Mouse (Mus musculus) layer of hippocampus, adult 2 months (tissue): ENCODE data around the gene Fkbpl. TPM values are rescaled to one million over a fixed set of nuclear protein-coding genes. Genes with fewer than 3 reads are reported as not detected.

Experiments
- DNase-seq, 2 experiments: peaks; one replicate each; pipeline ENCODE4 v3.0.0; 2022; ENCODE audit warnings: low spot score in 2 of 2
- H3K27ac ChIP-seq: fragments of 200-600 bp; 2 replicates; pipeline ENCODE4 v1.8.1; 2022
- H3K4me3 ChIP-seq: fragments of 200-600 bp; 2 replicates; pipeline ENCODE4 v1.8.1; 2022; ENCODE audit warnings: mild to moderate bottlenecking
- CTCF ChIP-seq: fragments of 200-600 bp; conservative IDR thresholded peaks from 2 replicates; pipeline ENCODE4 v1.8.1; 2022; ENCODE audit warnings: antibody characterized with exemption, mild to moderate bottlenecking, moderate library complexity
- total RNA-seq, 2 experiments: library from RNA; stranded (reverse); gene quantifications; 2 replicates each; pipeline ENCODE4 v1.2.3; 2021

Gene Fkbpl
- total RNA-seq, 2 experiments from 2014 or later = 16.2 to 18.8 TPM

GRCm38 (mm10) chr17:34670235-34670634, 25.7 kb downstream of the Fkbpl start, which contains the start of gene Tnxb:
TSS of gene Tnxb (plus strand) at chr17:34670535.
- Histone ChIP-seq H3K4me3 (peak within 1 kb of the TSS; percentile 39), H3K27ac (no peak within 1 kb of the TSS)
- no peak for TF ChIP-seq CTCF
- no peak for DNase-seq

- DNase-seq = no peak
- no peak overlapping the region for H3K27ac ChIP-seq
- peak overlapping the region; percentile 39 for H3K4me3 ChIP-seq
- peak; percentile 23 for TF ChIP-seq CTCF
Observed at GRCm38 (mm10) chr17:34671151-34672066, 26.8 kb downstream of the Fkbpl start.

GRCm38 (mm10) chr17:34672246-34672792, 27.8 kb downstream of the Fkbpl start:
- H3K4me3 ChIP-seq = peak overlapping the region; percentile 39; the same call in 1 of the 2 replicates
- DNase-seq = no peak
- no peak for TF ChIP-seq CTCF
- H3K27ac ChIP-seq = no peak overlapping the region

GRCm38 (mm10) chr17:34673139-34673538, 28.6 kb downstream of the Fkbpl start:
- Histone ChIP-seq H3K27ac (no peak overlapping the region), H3K4me3 (no peak overlapping the region)
- no peak for DNase-seq
- no peak for TF ChIP-seq CTCF

GRCm38 (mm10) chr17:34674524-34675204, 30.1 kb downstream of the Fkbpl start:
- DNase-seq = no peak
- TF ChIP-seq CTCF = no peak
- H3K27ac ChIP-seq = no peak overlapping the region
- H3K4me3 ChIP-seq = no peak overlapping the region

- Histone ChIP-seq H3K4me3 (no peak overlapping the region), H3K27ac (no peak overlapping the region)
- DNase-seq = no peak
- no peak for TF ChIP-seq CTCF
Observed at GRCm38 (mm10) chr17:34675205-34676092, 30.9 kb downstream of the Fkbpl start.

- no peak for TF ChIP-seq CTCF
- Histone ChIP-seq H3K27ac (no peak overlapping the region), H3K4me3 (no peak overlapping the region)
- DNase-seq = no peak
Observed at GRCm38 (mm10) chr17:34676093-34676460, 31.5 kb downstream of the Fkbpl start.

- H3K27ac ChIP-seq = no peak overlapping the region
- no peak for DNase-seq
- no peak for TF ChIP-seq CTCF
- no peak overlapping the region for H3K4me3 ChIP-seq
Observed at GRCm38 (mm10) chr17:34676671-34677070, 32.1 kb downstream of the Fkbpl start.

- Histone ChIP-seq H3K27ac (peak overlapping the region; percentile 86; the same call in 1 of the 2 replicates), H3K4me3 (no peak overlapping the region)
- no peak for TF ChIP-seq CTCF
- no peak for DNase-seq
Observed at GRCm38 (mm10) chr17:34680191-34680590, 35.6 kb downstream of the Fkbpl start.

- Histone ChIP-seq H3K27ac (peak overlapping the region; percentile 86), H3K4me3 (no peak overlapping the region)
- no peak for TF ChIP-seq CTCF
- DNase-seq = no peak
Observed at GRCm38 (mm10) chr17:34680621-34681020, 36.1 kb downstream of the Fkbpl start.

- Histone ChIP-seq H3K4me3 (no peak overlapping the region), H3K27ac (peak overlapping the region; percentile 86)
- no peak for DNase-seq
- no peak for TF ChIP-seq CTCF
Observed at GRCm38 (mm10) chr17:34681132-34681571, 36.6 kb downstream of the Fkbpl start.

- H3K4me3 ChIP-seq = no peak overlapping the region
- peak overlapping the region; percentile 86 for H3K27ac ChIP-seq
- TF ChIP-seq CTCF = peak; percentile 39
- DNase-seq = no peak
Observed at GRCm38 (mm10) chr17:34681881-34682536, 37.4 kb downstream of the Fkbpl start.
